Mouse (Mus musculus) CD4-positive helper T cell, adult 2 months (primary cell): ENCODE data around the gene Gm10638.

Source experiments
- DNase-seq: peaks from one replicate; pipeline ENCODE4 v3.0.0-alpha.2; 2012; ENCODE audit warnings: low read depth, missing footprints, low spot score

Gene Gm10638

DNA sequence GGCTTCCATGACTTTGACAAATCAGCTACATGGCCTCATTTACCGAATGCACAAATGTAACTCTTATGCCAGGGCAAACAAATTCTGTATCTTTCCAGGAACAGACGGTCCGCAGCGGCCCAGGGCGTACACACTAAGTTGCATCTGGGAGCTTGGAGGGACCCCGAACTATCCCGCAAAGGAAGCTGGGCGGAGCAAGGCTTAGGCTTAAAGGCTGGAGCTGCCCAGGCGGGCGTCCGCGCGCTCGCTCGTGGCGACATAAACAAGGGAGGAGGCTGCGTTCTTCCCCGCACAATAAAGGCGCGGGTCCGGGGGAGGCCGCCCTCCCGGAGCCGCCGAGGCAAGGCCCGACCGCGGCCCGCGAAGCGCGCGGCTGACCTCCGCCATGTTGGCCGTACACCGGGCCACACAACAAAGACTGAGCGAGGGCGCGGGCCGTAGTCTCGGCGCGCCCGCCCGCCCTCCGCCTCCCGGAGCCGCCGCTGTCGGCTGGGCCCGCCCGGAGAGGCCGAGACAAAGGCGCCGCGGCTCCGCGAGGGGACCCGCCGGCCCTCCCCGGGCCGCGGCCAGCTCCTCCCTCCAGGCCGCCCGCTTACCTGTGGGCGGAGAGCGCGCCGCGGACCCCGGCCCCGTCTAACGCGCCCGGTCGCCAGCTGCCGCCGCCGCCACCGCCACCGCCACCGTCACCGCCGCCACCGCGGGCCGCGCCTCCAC lies at the start of gene Gm10638, which contains the start of gene Siah1a:
TSS of gene Gm10638 (plus strand) at position 479 of the 714 bp plus-strand sequence.
TSS of gene Siah1a (minus strand) at position 714 of the 714 bp plus-strand sequence.
- no peak for DNase-seq

DNA sequence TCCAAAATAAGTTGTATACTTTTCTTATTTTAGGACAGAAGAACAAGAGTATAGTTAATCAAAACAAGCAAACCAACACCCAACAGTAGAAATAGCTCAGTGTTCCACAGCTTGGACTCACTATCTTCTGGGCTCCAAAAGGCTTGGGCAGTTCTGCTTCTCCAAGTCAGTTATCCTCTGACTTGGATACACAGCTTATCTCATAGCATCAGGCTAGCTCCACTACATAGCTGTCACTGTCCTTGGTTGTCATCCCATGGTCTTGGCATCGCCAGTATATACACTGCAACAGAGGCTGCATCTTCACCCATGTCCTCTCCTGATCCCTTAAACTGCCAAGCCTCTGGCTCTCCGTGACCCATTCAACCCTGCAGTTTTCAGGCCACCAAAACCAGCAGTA lies 49.8 kb upstream of the Gm10638 start:
- DNase-seq = no peak

DNA sequence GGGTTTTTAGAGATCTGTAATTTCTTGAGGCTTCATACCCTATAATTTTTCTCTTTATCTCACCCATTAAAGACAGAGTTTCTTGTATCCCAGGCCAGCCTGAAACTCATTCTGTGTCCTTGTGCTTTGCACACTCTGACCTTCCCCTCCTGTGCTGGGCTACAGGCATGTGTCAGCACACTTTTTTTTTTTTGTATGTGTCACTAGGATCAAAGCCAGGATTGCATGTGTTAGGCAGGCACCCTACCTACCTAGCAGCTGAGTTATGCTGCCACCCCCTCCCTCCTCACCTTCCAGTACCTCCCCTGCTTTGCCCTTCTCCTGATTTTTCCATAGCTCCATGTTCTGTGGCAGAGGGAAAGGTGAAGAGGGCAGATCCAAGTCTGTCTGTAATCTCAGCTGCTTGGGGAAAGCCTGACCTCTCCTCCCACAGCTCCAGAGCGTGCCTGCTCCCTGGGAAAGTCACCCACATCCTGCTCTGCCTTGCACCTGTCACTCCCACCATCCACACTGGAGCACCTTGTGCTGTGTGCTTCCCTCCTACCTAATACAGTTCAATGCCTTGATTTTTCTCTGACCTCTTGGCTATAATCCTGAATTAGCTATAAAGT lies 46.6 kb upstream of the Gm10638 start:
- no peak for DNase-seq

DNA sequence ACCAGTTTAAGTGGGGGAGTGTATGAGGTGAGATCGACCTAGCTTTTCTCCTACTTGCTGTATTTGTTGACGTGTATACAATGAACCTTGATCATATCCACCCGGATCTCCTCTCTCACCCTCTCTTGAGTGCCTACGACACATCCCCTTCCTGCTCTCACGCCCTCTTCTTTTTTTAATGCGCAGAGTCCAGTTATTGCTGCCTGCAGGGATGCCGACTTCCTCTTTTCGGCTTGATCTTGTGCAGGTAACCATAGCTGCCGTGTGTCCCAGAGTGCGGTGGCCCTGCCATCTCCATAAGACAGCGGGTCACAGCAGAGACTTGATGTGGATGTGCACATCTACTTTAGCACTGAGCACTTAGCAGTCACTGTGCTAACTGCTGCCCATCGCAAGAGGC lies 46.0 kb upstream of the Gm10638 start:
- peak; percentile 13 for DNase-seq

DNA sequence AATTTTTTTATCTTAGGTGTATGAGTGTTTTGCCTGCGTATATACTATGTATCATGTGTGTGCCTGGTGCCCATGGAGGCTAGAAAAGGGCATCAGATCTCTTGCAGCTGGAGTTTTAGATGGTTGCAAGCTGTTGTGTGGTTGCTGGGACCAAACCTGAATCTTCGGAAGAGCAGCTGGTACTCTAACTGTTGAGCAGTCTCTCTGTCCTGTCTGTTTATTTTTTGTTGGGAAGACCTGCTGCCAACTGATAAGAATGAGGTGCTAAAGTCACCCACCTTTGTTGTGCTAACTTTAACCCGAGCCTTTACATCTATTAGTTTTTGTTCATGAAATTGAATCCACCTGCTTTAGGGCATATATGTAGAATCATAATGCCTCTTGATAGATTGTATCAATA lies 43.0 kb upstream of the Gm10638 start:
- no peak for DNase-seq

DNA sequence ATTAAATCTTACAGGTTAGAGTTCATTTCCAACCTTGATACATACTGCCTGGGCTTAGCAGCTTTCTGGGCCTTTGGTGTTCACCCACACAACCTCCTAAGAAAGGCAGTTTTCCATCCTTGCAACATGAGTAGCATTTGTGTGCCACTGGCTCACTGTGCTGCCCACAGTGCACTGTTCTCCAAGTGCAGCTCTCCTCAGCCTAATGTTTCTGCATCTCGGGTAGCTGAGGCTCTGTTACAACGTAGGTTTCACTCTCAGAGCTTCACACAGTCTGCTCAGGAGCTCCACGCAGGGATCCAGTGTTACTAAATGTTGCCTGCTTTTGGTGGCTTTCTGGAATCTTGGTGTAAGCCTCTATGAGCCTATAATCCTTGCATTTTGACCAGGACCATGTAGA lies 40.2 kb upstream of the Gm10638 start:
- no peak for DNase-seq

DNA sequence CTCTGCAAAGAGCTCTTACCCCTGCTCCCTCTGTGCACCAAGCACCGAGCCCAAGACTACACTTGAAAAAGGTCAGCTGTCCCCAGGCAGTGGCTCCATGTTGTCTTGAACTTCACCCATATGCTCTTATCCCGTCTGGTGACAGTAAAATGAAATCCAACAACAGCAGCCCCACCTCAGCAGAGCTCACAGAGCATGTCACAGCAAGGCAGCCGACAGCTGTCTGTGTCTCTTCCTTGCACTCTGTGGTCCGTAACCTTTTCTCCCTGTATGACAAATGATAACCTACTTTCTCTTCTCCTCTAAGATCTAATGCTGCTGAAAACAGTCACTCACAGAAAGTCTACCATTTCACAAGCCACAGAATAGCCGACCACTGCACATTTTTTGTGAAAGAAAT lies 38.7 kb upstream of the Gm10638 start:
- DNase-seq = peak; percentile 61

DNA sequence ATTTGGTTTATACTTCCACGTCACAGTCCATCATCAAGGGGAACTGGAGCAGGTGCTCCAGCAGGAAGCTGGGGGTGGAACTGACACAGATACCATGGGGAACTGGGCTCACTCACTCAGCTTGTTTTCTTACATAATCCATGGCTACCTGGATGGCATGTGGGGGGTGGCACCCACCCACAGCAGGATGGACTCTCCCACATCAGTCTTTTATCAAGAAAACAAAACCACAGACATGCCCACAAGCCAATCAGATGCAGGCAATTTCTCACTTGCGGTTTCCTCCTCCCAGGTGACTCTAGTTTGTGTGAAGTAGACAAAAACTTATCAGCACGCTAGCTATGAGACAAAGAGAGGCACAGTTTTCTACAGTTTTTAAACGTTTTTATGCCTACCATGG lies 37.6 kb upstream of the Gm10638 start:
- peak; percentile 95 for DNase-seq

DNA sequence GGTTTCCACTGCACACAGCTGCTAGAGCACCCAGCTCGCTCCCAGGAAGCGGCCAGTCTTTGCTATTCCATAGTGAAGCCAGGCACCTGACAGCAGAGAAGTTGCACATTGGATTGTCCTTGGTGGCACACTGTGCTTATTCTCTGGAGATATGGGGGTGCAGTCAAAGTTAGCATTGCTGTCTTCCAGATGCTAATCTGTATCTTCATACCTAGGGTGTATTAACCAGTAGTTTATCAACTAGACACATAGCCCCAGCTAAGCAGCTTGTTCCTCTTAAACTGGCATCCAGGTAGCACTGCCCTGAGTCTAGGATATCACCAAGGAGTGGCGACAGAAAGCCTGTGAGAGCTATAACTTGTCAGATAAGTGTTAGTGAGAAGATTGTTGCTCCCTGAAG lies 32.9 kb upstream of the Gm10638 start:
- no peak for DNase-seq

DNA sequence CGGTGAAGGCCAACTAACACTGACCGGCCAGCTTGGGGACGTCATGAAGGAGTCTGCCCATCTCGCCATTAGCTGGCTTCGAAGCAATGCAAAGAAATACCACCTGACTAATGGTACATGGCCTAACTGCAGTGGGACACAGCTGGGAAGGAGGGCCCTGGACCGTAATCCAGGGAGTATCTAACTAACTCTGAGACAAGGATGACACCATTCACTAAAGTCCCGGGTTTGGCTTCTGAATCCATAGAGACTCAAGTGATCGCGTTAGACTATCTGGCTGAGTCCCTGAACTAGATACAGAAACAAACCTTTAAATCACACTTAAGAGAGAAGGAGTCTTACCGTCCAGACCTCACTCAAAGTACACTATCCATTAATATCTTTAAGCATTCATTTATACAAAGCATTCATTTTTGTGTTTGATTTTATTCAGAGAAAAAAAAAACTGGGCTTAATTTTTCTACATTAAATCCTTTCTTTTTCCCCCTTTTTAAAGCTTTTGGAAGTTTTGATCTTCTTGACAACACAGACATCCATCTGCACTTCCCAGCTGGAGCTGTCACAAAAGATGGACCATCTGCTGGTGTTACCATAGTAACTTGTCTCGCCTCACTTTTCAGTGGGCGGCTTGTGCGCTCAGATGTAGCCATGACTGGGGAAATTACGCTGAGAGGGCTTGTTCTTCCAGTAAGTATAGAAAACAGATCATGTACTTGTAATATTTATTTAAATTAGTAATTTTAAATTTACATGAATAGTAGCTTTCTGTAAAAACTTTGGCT lies 31.9 kb upstream of the Gm10638 start:
- no peak for DNase-seq

DNA sequence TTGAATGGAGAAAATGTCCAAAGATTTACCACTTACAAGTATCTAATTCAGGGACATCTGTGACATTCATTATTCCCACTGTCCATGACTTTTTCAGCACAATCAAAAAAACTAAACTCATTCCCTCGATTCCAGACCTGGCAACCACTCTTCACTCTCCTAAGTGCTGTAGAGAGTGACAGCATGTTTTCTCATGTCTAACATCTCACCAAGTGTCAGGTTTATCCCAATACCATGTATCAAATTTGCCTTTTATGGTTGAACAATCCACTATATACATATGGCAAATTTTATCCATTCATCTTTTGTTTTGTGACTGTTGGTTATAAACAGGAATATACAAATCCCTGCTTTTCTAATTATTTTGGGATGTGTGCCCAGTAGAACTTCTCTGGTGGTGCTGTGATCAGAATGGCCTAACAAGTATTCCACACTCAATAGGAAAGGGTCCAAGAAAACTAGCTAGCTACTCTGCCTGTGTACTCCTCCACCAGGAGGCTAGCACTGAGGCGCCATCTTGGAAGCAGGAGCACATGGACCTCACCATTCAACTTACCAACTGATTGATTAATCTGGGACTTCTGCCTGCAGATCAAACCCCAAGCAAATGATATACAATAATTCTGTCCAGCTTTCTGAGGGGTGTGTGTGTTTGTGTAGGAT lies 27.0 kb upstream of the Gm10638 start:
- no peak for DNase-seq

DNA sequence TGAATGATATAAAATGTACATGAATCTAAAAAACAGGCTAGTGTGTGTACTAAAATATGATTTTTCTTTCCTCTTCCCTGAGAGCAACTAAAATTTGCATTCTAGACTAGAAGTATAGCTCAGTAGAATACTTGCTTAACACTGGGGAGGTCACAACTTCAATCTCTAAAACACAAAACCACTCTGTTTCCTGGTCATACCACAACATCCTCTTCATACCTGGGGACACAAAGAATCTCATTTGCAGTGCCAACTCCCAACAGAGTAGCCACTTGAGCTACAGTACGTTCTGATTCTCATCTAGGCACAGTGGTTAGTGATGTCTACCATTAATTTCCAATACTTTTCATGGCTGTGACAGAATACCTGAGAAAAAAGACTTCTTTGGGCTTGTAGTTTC lies 26.1 kb upstream of the Gm10638 start:
- DNase-seq = peak; percentile 47

DNA sequence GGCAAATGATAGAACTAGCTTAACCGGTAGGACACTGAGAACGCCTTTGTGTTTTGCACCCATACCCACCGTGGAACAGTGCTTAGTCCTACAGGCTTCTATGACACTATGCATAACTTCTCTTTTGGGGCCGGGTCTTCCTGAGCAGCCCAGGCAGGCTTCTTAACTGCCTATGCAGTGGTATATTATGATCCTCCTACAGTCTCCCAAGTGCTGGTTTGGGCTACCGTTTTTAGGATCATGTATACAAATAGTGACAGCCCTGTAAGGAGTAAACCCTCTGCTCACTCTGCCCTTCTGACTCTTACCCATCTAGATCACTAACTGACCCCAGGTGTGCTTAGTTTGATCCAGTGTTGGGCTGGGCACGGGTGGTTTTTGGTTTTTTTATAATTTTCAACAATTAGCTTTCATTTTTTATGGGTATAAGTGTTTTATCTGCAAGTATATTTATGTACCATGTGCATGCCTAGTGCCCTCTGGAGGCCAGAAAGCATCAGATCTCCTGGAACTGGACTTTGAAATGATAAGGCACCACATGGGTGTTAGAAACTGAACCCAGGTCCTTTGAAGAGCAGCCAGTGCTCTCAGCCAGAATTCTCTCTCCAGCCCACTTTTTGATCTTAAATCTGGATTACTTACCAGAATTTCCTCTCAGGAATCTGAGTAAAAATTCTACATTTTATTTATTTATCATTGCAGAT lies 24.6 kb upstream of the Gm10638 start:
- peak; percentile 38 for DNase-seq

DNA sequence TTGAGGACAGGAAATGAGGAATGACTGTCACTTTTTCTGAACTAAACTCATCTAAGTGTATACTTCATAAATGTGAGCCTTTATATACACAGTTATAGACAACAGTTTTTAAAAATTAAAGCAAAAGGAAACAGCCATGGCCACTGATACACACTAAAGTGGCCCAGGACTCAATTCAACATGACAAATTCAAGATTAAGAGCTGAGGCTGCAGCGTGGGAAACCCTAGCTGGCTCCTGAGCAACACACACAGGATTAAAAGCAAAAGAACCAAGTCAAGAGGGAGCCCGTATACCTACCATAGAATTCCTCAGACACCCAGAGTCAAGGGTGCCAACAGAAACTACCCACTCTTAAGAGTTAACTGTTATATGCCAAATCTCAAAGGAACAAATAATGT lies 24.0 kb upstream of the Gm10638 start:
- DNase-seq = no peak

DNA sequence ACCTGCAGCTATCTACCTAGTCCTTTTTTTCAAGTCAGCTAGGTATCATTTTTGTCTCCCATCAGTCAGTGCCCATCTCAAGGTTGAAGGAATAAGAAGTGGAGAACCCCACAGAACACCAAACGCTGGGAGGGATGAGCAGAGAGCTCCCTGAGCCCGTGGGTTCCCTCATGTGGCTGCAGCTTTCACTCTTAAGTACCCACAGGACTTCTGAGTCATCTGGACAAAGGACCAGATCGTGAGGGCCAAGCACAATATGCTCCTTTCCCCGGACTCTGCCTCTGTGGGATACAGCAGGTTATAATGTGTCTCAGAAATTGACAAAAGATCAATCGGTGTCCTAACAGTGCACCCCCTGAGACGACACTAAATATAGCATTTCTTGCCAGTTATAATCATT lies 18.5 kb upstream of the Gm10638 start:
- no peak for DNase-seq

DNA sequence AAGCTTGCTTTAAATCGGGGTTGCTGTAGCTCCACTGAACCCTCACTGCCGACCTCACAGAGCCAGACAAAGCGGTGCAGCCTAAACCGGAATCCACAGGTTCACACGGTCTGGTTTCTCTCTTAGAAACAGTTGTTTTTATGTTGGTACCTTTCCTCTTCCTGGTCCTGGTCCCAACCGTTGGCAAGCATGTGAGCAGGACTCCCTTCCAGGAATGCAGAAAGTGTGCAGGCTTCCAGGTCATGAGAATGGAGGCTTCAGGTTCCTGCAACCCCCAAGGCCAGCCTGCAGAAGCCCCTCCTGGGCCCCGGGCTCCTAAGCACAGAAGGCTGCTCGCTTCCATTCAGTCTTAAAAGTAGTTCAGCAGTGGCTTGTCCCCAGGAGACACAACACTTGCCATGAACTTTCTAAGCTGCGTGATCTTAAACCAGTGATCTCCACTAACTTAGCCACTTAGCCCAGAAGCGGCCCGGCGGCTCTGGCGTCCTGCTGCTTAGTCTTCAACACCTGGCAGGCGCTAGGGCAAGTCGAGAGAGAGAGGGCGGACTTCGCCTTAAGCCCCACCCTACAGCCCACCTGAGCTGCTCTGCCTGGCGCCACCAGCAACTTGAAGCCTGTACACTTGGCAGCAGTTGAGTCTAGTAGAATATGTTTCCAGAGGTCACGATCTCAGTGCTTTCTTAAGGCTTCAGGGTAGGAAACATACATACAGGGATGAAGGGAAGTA lies 17.1 kb upstream of the Gm10638 start:
- DNase-seq = peak; percentile 29

DNA sequence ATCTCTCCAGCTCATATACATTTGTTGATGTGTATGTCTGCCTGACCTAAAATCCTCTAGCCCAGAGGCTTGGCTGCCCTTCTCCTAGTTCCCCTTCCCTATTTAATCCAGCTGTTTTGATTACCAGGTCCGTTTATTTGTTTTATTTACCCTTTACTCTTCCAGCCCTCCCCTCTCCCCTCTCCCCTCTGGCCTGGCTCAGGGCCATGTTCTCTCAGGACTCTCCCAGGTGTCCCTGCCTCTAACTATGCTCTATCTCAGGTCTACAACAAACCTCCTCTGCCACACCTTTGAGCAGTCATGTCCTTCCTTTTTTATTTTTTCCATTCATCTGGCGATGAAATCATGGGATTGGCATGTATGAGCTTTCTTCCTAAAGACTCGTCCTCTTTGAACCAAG lies 15.2 kb upstream of the Gm10638 start:
- no peak for DNase-seq

DNA sequence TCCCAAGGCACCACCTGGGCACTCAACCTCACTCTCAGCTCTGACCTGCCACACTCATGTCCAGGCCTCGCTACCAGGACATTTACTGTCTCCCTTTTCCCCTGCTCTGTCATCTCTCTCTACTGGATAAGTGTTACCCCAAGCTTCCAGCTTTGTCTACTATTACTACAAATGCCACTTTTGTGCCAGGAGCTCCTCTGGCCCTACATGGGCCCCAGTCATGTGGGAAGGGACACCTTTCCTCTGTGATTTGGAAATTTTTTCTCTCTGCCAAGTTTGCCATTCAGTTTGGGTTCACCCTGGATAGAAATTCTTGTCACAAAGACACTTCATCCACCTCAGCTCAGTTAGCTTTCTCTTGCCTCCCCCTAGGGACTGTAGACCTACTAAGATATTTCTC lies 14.6 kb upstream of the Gm10638 start:
- DNase-seq = no peak

DNA sequence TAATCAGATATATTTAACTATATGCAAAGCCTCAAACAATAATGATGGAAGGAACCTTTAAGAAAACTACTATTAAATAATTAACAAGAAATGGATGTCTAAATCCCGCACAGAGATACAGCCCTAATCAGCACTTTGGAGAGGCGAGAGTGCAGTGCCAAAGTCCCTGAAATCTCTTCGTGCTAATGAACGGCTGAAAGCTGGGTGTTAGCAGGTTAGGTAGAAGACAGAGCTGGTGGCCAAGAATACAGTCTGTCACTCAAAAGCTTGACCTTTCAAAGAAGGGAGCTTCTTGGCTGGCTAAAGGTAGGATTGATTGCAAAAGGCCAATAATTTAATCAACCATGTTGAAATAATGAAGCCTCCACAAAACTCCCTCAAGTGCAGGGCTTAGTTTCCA lies 11.3 kb upstream of the Gm10638 start:
- no peak for DNase-seq

DNA sequence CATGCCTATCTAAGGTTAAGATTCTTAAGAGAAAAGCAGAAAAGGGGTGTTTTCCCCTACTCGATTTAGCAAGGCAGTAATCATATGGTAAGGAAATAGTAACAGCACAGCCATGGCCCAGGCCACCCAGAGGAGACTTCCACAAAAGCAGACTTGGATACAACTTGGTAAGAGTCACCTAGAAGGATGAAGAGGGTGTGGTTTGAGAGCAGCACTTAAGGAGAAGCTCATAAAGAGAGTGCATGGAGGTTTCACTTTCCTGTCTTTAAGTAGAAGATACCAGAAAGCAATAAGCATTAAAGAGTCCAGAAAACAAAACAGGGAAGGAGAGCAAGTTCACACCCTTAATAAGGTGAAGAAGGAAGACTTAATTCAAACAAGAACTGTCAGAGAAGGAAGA lies 10.5 kb upstream of the Gm10638 start:
- no peak for DNase-seq
